Mouse (Mus musculus) heart, embryonic 14.5 days (tissue): Measurements from ENCODE around the gene Depdc1b. TPM values are rescaled to one million over a fixed set of nuclear protein-coding genes. Genes with fewer than 3 reads are reported as not detected.

Experiments
- ATAC-seq: fragments of 200-750 bp; cut with Nextera tagmentation; 2 replicates; pipeline ENCODE4 v1.8.0; 2017; ENCODE audit warnings: low read depth, moderate TSS enrichment; ENCODE audit not compliant: insufficient number of reproducible peaks, insufficient read depth, low FRiP score
- H3K27ac ChIP-seq, 2 experiments: fragments of 200-500 bp in 1 of 2; fragments of 300-500 bp in 1 of 2; sonication (generic) in 1 of 2; replicated peaks in 1 of 2; 2 replicates each; pipeline ENCODE4 v1.5.1; 2012 to 2014; ENCODE audit warnings: low read depth in 2 of 2, low read length in 2 of 2, control low read depth in 1 of 2, mild to moderate bottlenecking in 1 of 2, mixed read lengths in 1 of 2; ENCODE audit not compliant: control insufficient read depth in 1 of 2, insufficient read depth in 1 of 2
- H3K27me3 ChIP-seq: fragments of 300-500 bp; sonication (generic); 2 replicates; pipeline ENCODE4 v1.6.1; 2014; ENCODE audit warnings: mild to moderate bottlenecking, low read length, control low read depth; ENCODE audit not compliant: control insufficient read depth, insufficient read depth
- H3K36me3 ChIP-seq: fragments of 300-500 bp; sonication (generic); 2 replicates; pipeline ENCODE4 v1.6.1; 2014; ENCODE audit warnings: mild to moderate bottlenecking, control low read depth, low read length, mixed read lengths; ENCODE audit not compliant: control insufficient read depth, insufficient read depth
- H3K4me1 ChIP-seq, 2 experiments: fragments of 200-500 bp in 1 of 2; fragments of 300-500 bp in 1 of 2; sonication (generic) in 1 of 2; 2 replicates each; pipeline ENCODE4 v1.6.1; 2012 to 2014; ENCODE audit warnings: low read length in 2 of 2, control low read depth in 1 of 2, mixed read lengths in 1 of 2; ENCODE audit not compliant: control insufficient read depth in 2 of 2, insufficient read depth in 2 of 2
- H3K4me2 ChIP-seq: fragments of 300-500 bp; sonication (generic); 2 replicates; pipeline ENCODE4 v1.6.1; 2014; ENCODE audit warnings: mild to moderate bottlenecking, low read length
- H3K4me3 ChIP-seq, 2 experiments: fragments of 200-500 bp in 1 of 2; fragments of 300-500 bp in 1 of 2; sonication (generic) in 1 of 2; 2 replicates each; pipeline ENCODE4 v1.5.1; 2012 to 2014; ENCODE audit warnings: low read length in 2 of 2, mild to moderate bottlenecking in 2 of 2, control low read depth in 1 of 2, low read depth in 1 of 2, moderate library complexity in 1 of 2; ENCODE audit not compliant: control insufficient read depth in 1 of 2, insufficient read depth in 1 of 2
- H3K9ac ChIP-seq: fragments of 300-500 bp; sonication (generic); 2 replicates; pipeline ENCODE4 v1.6.1; 2014; ENCODE audit warnings: mild to moderate bottlenecking, low read length
- H3K9me3 ChIP-seq: fragments of 300-500 bp; sonication (generic); 2 replicates; pipeline ENCODE4 v1.6.1; 2016; ENCODE audit warnings: low read length, control low read depth; ENCODE audit not compliant: control insufficient read depth
- WGBS: fragments of 180-500 bp; shearing (Covaris S2); extraction: QIAGEN DNeasy Blood & Tissue Kit; methylation state at CpG from one replicate; pipeline ENCODE4 v1.1.7; 2014; 5-methylcytosine and 5-hydroxymethylcytosine counted together
- polyA plus RNA-seq: library from polyadenylated mRNA; unstranded; fragments of >200 nt; fragmentation: Nextera tagmentation; extraction: Ambion mirVana; gene quantifications from 2 replicates; pipeline ENCODE4 v1.2.1, GENCODE M21; 2014

Gene Depdc1b
- polyA plus RNA-seq, 1 experiment from 2014 or later, result 4.6 TPM

- H3K9ac ChIP-seq, result no peak overlapping the region
- no peak overlapping the region for H3K4me2 ChIP-seq
- no peak for ATAC-seq
- H3K27ac ChIP-seq, result no peak overlapping the region
- H3K4me1 ChIP-seq, result no peaks in the 10 kb centered on the region
- 89% methylated on average over 10 of the region's 10 CpGs for WGBS
- no peaks in the 10 kb centered on the region for H3K9me3 ChIP-seq
- H3K36me3 ChIP-seq, result peaks cover 5% of the 10 kb centered on the region
- peaks cover 7% of the 10 kb centered on the region; the same call in 1 of the 2 replicates for H3K27me3 ChIP-seq
- no peak overlapping the region for H3K4me3 ChIP-seq
These were observed 10.2 kb downstream of the Depdc1b start for GRCm38 (mm10) chr13:108326351-108326750.

- H3K4me3 ChIP-seq, result no peak overlapping the region
- H3K36me3 ChIP-seq, result peaks cover 5% of the 10 kb centered on the region
- peaks cover 6% of the 10 kb centered on the region; the same call in 1 of the 2 replicates for H3K27me3 ChIP-seq
- H3K4me1 ChIP-seq, result no peaks in the 10 kb centered on the region
- 84% methylated on average over 7 of the region's 7 CpGs for WGBS
- no peaks in the 10 kb centered on the region for H3K9me3 ChIP-seq
- no peak overlapping the region for H3K9ac ChIP-seq
- no peak overlapping the region for H3K27ac ChIP-seq
- ATAC-seq, result no peak
- H3K4me2 ChIP-seq, result no peak overlapping the region
These were observed 10.9 kb downstream of the Depdc1b start for GRCm38 (mm10) chr13:108327047-108327446.

- WGBS, result 86% methylated on average over 21 of the region's 21 CpGs
- ATAC-seq, result no peak
- Histone ChIP-seq H3K27ac (no peak overlapping the region), H3K9ac (no peak overlapping the region), H3K9me3 (no peaks in the 10 kb centered on the region), H3K27me3 (no peaks in the 10 kb centered on the region; the same call in 1 of the 2 replicates), H3K4me1 (no peaks in the 10 kb centered on the region), H3K4me3 (no peak overlapping the region), H3K4me2 (no peak overlapping the region), H3K36me3 (peaks cover 5% of the 10 kb centered on the region)
These were observed 12.5 kb downstream of the Depdc1b start for GRCm38 (mm10) chr13:108328406-108329180.

- H3K4me2 ChIP-seq, result no peak overlapping the region
- peaks cover under 1% of the 10 kb centered on the region; the same call in 1 of the 2 replicates for H3K36me3 ChIP-seq
- H3K9me3 ChIP-seq, result no peaks in the 10 kb centered on the region
- H3K4me1 ChIP-seq, result no peaks in the 10 kb centered on the region
- no peak for ATAC-seq
- H3K9ac ChIP-seq, result no peak overlapping the region
- H3K27me3 ChIP-seq, result no peaks in the 10 kb centered on the region
- no peak overlapping the region for H3K27ac ChIP-seq
- H3K4me3 ChIP-seq, result no peak overlapping the region
- WGBS, result 64% methylated on average over 3 of the region's 3 CpGs
These were observed 13.6 kb downstream of the Depdc1b start for GRCm38 (mm10) chr13:108329693-108330092.

GRCm38 (mm10) chr13:108335257-108336003 is 19.3 kb downstream of the Depdc1b start:
- Histone ChIP-seq H3K9me3 (no peaks in the 10 kb centered on the region), H3K4me2 (no peak overlapping the region), H3K36me3 (no peaks in the 10 kb centered on the region), H3K27ac (no peak overlapping the region), H3K27me3 (no peaks in the 10 kb centered on the region), H3K4me1 (no peaks in the 10 kb centered on the region), H3K9ac (no peak overlapping the region), H3K4me3 (no peak overlapping the region)
- 69% methylated on average over 15 of the region's 15 CpGs for WGBS
- ATAC-seq, result no peak

GRCm38 (mm10) chr13:108336192-108336591 is 20.1 kb downstream of the Depdc1b start:
- H3K9ac ChIP-seq, result no peak overlapping the region
- H3K4me3 ChIP-seq, result no peak overlapping the region
- ATAC-seq, result no peak
- 80% methylated on average over 11 of the region's 11 CpGs for WGBS
- no peaks in the 10 kb centered on the region for H3K9me3 ChIP-seq
- H3K27ac ChIP-seq, result no peak overlapping the region
- H3K36me3 ChIP-seq, result no peaks in the 10 kb centered on the region
- no peak overlapping the region for H3K4me2 ChIP-seq
- no peaks in the 10 kb centered on the region for H3K4me1 ChIP-seq
- H3K27me3 ChIP-seq, result no peaks in the 10 kb centered on the region

- Histone ChIP-seq H3K27me3 (no peaks in the 10 kb centered on the region), H3K4me3 (no peak overlapping the region), H3K36me3 (no peaks in the 10 kb centered on the region), H3K9ac (no peak overlapping the region), H3K4me2 (no peak overlapping the region), H3K27ac (no peak overlapping the region), H3K9me3 (no peaks in the 10 kb centered on the region), H3K4me1 (no peaks in the 10 kb centered on the region)
- ATAC-seq, result no peak
- 86% methylated on average over 6 of the region's 6 CpGs for WGBS
These were observed 21.2 kb downstream of the Depdc1b start for GRCm38 (mm10) chr13:108337340-108337739.
